Mouse (Mus musculus) gastrocnemius, postnatal 4 days (tissue): ENCODE data around the gene Dnajc4. TPM values are rescaled to one million over a fixed set of nuclear protein-coding genes. Genes with fewer than 3 reads are reported as not detected.
"Not testable (repeated sequence)": the region's sequence is repeated elsewhere in the genome, so short reads cannot be mapped to it uniquely, and the experiment has no call there.

Source experiments
- DNase-seq, 2 experiments: peaks; one replicate each; pipeline ENCODE4 v3.0.0; 2021 to 2022; ENCODE audit warnings: low spot score in 2 of 2, mixed read lengths in 2 of 2
- total RNA-seq, 2 experiments: library from RNA; stranded (reverse); gene quantifications; 2 replicates each; pipeline ENCODE4 v1.2.3; 2021

Gene Dnajc4
- total RNA-seq, 2 experiments from 2014 or later = 32.3 to 34.2 TPM

GRCm38 (mm10) chr19:6995255-6995991 lies 3.1 kb upstream of the Dnajc4 start:
- DNase-seq = peak in 1 of 2 experiments; percentile 29

DNA sequence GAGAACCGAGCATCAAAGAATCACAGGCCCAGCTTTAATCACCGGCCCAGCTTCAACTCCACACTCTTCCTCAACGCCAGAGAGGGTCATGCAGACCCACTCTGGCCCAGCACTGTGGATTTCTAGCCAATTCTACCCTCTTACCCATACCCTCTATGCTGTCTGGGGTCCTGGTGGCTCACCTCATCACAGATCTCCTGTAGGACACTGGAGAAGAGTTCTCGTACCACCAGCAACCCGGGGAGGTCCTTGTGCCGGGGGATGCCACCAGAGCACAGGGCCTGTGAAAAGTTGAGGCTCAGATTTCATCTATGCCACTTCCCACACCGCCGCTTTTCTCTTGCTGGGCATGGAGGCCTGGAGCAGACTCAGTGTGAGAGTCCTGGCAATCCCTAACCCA lies 2.1 kb upstream of the Dnajc4 start:
- DNase-seq = no peak

DNA sequence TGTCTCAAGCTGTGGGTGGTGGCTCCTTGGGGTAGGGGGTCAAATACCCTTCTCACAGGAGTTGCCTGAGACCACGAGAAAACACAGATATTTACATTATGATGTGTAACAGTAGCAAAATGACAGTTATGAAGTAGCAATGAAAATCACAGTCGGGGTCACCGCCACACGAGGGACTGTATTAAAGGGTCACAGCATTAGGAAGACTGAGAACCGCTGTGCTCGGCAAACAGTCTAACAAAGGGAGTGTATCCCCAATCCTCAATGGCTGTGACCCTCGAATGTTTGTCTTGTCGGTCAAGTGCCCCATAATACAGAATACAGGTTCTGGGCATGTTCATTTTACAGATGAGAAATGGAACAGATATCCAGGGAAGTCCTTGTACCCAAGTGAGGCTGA lies 1.6 kb upstream of the Dnajc4 start:
- DNase-seq = no peak

DNA sequence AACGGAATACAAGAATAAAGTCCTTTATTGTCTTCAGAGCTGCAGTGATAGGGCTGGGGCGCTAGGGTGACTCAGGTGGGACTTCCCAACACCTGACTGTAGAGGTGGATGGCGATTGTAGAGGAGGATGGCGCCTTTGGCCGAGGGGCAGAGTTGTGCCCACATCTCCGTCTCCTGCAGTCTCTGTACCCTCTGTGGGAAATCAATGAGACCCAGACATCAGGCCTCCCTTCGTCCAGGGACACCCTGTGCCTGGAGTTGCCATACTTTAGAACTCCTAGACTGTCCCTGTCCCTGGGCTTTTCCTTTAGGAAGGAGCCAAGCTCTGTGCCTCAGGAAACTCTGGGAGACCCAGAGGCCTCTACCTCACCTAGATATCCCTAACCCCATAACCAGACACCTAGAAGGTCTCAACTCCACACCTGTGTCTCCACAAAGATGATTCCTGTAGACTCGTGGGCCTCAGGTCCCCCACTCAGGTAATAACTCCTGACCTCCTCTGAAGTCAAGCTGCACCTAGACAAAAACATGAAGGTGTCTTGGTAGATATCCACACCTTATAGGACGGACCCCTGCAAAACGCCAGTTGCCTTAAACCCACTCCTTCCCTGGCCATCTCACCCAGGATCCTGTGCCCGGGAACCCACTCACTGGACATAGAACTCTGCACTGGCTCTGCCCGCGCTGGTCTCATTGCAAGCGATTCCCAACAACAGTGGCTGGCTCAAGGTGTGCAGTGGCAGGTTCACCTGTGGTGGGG lies 819 bp upstream of the Dnajc4 start:
- DNase-seq = no peak

DNA sequence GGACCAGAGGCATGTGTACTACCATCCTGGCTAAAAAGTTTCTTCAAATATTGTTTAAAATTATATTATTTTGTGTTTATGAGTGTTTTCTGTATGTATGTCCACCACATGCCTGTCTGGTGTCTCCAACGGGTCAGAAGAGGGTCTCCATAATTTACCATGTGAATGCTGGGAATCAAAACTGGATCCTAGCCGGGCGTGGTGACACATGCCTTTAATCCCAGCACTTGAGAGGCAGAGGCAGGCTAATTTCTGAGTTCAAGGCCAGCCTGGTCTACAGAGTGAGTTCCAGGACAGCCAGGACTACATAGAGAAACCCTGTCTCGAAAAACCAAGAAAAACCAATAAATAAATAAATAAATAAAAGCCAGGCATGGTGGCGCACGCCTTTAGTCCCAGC lies 1.2 kb downstream of the Dnajc4 start:
- not testable (repeated sequence) for DNase-seq

- DNase-seq = no peak
These were observed 1.7 kb downstream of the Dnajc4 start for GRCm38 (mm10) chr19:6990712-6991111.

GRCm38 (mm10) chr19:6989251-6989650 lies 3.1 kb downstream of the Dnajc4 start:
- DNase-seq = no peak

DNA sequence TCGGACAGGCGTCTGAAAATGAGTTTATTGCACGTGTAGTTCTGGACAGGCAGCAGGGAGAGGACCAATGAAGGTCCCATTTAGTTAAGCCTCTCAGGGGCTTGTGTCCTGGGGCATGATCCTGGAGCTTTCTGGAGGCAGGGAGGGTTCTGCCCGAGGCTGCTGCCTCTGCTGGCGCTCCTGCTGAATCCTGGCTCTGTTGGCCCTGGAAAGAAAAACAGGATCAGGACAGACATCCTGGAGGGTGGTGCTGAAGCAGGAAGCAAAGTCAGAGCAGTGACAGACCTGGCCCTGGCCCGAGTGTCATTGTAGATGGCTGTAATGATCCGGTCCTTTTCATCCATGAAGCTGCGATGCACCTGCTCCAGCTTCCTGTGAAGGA lies 4.5 kb downstream of the Dnajc4 start:
- no peak for DNase-seq

GRCm38 (mm10) chr19:6987061-6987903 lies 5.1 kb downstream of the Dnajc4 start, which contains the start of gene Vegfb:
Gene Vegfb (minus strand): TSS chr19:6987651.
- peak in 1 of 2 experiments; percentile 70 for DNase-seq

DNA sequence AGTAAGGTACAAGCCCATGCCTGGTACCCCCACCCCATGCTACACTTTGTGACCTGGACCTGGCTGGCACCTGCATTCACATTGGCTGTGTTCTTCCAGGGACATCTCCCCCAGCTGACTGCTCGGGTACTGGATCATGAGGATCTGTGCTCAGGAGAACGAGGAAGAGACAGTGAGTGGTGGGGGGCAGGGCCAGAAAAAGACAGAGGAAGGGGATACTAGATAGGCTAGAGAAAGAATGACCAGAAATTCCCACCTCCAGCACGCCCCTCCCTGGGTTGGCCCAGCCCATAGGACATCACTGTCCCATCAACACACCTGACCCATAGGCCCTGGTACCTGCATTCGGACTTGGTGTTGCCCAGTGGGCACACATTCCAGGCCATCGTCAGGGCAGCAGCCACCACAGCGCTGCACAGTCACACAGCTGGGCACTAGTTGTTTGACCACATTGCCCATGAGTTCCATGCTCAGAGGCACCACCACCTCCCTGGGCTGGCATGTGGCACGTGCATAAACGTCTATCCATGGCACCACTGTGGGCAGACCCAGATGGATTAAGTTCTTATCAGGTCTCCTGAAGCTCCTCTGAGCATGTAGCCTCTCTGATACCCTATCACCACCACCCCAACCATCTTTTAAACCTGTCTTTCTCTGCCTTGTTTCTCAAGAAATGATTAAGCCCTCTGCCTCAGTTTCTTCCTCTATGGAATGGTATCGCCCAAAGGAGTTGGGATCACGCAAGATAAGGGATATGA lies 6.2 kb downstream of the Dnajc4 start:
- no peak for DNase-seq

- DNase-seq = no peak
These were observed 7.1 kb downstream of the Dnajc4 start for GRCm38 (mm10) chr19:6985300-6985699.

- no peak for DNase-seq
These were observed 8.8 kb downstream of the Dnajc4 start for GRCm38 (mm10) chr19:6983621-6984020.

DNA sequence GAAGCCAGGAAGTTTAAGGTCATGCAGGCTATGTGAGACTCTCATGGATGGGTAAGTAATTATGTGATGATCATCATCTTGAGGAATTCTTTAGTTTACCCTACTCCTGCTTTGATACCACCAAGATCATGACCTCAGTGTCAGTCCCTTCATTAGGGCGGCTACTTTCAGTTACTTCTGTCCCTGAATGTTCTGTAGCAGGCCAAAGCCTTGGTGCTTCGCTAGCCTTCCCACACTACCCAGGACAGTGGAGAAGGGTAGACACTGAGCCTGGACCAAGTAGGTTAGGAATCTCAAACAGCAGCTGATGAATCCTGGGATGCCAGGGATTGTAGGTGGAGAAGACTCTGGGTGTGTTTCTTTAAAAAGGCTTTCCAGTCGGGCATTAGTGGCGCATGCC lies 10.9 kb downstream of the Dnajc4 start:
- no peak for DNase-seq

- DNase-seq = peak; percentile 96 to 99
These were observed 11.8 kb downstream of the Dnajc4 start, which contains the start of gene Fkbp2 for GRCm38 (mm10) chr19:6980381-6981093. Gene Fkbp2 (minus strand): TSS chr19:6980501.

DNA sequence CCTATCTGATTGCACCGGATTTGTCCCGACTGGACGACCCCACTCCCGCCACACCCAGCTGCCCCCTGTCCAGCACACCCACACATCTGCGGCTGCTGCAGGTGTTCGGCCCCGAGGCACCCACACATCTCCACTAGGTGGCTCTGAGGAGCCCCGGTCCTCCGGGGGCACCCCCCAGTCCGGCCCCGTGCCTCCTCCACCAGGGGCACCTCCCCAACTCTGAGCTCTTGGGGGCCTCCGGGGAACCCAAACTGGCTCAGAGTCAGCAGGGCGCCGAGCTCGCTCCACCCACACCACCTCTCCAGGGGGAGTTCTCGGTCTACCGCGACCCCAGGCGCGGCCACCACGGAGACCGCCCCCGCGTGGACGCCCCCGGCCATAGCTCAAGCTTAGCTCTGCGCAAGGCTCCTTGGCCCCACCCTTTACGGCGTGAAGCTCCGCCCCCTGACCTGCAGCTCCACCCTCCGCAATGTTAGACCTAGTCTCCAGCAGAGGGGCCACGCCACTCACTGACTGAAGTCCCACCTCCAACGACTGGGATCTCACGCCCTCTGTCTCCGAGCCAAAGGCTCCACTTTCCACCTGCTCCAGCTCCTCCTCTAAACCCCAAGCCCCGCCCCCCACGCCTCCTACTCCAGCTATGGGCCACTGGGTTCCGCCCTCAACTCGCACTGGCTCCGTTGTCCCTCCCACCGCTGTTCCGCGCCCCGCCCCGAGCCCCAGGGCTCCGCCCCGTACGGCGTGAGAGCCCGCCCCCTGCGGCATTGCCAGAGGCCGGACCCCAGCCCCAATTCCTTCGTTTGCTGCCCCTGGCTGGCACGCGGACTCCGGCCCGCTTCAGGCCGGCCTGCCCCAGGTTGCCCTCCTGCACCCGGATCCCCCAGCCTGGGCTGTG lies 12.6 kb downstream of the Dnajc4 start:
- DNase-seq = peak; percentile 100

DNA sequence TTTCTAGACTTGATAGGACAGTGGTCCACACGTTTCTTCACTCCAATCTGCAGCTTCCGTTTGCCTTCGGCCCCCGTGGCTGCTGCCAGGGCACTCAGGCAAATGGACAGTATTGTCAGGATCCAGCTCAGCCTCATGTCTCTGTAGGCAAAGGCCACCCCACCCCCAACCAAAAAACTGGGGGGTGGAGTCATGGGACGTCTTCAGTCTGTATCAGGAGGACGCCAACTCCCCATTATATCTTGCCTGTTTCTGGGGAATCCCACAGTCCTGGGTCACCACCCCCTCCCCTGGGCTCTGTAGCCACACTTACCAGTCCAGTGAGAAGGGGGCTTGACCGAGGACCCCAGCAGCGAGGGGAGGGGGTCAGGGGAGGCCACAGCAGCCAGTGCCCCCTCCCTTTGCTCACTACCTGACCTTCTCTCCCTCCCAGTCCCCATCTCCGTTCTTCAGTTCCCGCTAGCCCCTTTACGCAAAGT lies 13.3 kb downstream of the Dnajc4 start:
- DNase-seq = no peak

DNA sequence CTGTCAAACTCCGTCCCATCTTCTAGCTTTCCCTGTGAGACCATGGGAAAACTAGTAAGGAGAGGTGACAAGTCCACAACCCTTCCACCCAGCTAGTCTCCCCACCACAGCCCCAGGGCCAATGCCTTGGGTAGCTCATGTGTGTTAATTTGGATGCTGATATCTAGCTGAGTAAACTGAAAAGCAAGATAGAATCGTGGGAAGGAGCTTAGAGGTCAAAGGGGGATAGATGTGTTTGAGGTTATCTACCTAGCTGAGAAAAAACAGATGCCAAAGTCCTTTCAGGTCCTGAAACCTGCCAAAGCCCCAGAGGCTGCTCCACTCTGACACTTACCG lies 13.8 kb downstream of the Dnajc4 start:
- no peak for DNase-seq

DNA sequence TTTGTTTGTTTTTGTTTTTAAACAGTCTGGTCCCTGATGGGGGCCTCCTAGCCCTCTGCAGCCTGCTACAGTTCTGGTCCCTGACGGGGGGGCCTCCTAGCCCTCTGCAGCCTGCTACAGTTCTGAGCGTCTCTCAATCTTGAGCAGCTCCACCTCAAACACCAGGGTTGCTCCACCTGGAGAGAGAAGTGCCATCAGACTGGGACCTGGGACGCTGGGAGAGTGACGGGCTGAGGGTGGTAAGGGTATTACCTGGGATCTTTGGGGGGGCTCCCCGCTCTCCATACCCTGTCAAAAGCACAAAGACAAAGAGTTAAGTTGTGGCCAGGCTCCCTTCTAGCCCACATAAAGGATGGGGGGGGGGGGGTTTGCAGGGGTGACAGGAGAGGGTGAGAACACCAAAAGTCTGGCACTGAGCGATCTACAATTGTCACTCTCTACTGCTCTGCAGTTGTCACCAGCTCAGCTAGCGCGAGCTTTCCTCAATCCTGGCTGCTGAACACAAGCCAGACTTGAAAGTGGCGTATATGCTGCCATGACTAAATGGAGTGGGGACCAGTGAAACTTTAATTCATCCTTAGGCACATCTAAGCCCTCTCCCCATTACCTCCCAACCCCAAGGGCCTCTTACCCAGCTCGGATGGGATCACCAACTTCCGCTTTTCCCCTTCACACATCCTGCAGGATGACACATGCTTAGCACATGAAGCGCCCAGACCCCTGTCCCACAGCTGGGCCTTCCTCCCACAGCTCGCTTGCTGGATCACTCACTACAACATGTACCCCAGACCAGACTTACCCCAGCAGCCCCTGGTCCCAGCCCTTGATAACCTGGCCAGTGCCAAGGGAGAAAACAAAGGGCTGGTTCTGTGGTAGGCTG lies 14.4 kb downstream of the Dnajc4 start:
- DNase-seq = no peak
